Mouse (Mus musculus): ENCODE data around the gene Elmo3. TPM values are rescaled to one million over a fixed set of nuclear protein-coding genes. Genes with fewer than 3 reads are reported as not detected.

Gene Elmo3
- polyA plus RNA-seq, 1 experiment from 2014 or later: 2.7 TPM

DNA sequence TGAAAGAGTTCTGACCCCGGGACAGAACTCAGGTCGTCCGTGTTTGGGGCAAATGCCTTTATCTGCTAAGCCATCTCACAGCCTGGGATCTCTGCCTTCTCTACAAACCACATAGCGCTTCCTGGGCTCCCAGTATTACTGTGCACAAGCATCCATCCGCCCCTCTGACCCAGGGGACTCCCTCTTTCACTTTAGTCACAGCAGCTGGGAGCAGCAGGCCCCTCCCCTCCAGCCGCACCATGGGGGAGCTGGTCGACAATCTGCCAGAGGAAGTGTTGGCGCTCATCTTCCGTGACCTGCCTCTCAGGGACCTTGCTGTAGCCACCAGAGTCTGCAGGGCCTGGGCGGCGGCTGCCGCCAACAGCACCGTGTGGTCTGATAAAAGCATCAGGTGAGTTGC is 38.6 kb upstream of the Elmo3 start:
- 19% methylated on average over 13 of the region's 13 CpGs for WGBS (ENCODE audit: insufficient replicate concordance)
- ATAC-seq: no peak

DNA sequence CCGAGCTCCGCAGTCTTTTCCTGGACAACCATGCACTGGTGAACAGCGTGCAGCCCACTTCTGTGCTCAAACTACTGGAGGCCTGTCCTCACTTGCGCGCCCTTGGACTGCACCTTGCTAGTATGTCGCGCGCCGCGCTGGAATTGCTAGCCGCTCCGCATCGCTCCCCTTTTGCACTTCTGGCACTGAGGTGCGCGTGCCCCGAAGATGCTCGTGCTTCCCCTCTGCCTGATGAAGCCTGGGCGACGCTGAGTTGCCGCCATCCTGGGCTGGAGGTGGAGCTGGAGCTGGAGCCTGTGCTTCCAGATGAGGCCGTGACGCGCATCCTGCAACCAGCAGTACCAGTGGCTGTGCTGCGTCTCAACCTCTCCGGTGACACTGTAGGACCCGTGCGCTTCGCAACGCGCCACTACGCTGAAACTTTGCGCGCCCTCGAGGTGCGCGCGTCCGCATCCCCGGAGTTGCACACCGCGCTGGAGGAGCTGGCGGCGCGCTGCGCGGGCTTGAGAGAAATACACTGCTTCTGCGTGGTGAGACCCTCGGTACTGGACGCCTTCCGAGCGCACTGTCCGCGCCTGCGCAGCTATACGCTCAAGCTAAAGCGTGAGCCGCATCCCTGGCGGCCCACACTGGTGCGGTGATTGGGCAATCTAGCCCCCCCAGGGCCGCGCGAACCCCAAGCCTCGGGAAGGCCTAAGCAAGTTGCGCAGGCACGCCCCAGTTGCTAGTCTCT is 36.9 kb upstream of the Elmo3 start:
- Histone ChIP-seq H3K4me1 (peaks cover 50% of the 10 kb centered on the region), H3K4me2 (peak overlapping the region; percentile 68), H3K27ac (no peak overlapping the region), H3K9me3 (replicated peaks) (0 out of 2 replicates have a peak, but pooled peaks cover 3% of the 10 kb centered on the region), H3K9ac (no peak overlapping the region), H3K4me3 (peak overlapping the region; percentile 47), H3K36me3 (no peaks in the 10 kb centered on the region), H3K27me3 (replicated peaks) (peaks cover 91% of the 10 kb centered on the region)
- WGBS (ENCODE audit: insufficient replicate concordance): 5% methylated on average over 65 of the region's 65 CpGs
- no peak for ATAC-seq

More for the DNA sequence above, 38.6 kb upstream of the Elmo3 start:
- Histone ChIP-seq H3K4me2 (no peak overlapping the region), H3K9ac (no peak overlapping the region), H3K27ac (no peak overlapping the region), H3K4me3 (no peak overlapping the region), H3K36me3 (no peaks in the 10 kb centered on the region), H3K4me1 (peaks cover 58% of the 10 kb centered on the region), H3K27me3 (replicated peaks) (peaks cover 85% of the 10 kb centered on the region), H3K9me3 (replicated peaks) (0 out of 2 replicates have a peak, but pooled peaks cover 3% of the 10 kb centered on the region)

DNA sequence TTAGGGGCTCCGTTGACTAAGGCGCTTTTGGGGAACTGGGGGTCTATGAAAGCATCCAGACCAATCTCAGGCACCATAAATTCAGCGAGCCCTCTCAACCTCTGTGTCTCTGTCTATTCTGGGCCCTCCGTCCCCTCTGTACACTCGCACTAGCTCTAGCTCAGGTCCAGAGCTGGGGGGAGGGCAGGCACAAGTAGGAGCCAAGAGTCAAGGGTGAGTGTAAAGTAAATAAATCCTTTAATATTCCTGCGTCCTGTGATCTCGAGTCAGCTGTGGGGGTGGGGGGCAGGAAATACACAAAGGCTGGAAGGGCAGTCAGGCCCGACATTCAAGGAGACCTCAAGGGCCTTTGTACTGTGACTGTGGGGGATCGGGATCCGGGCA is 36.3 kb upstream of the Elmo3 start:
- Histone ChIP-seq H3K36me3 (no peaks in the 10 kb centered on the region), H3K9me3 (replicated peaks) (0 out of 2 replicates have a peak, but pooled peaks cover 3% of the 10 kb centered on the region), H3K4me2 (peak overlapping the region; percentile 68), H3K9ac (no peak overlapping the region), H3K27ac (no peak overlapping the region), H3K4me1 (peaks cover 44% of the 10 kb centered on the region), H3K27me3 (replicated peaks) (peaks cover 91% of the 10 kb centered on the region), H3K4me3 (peak overlapping the region; percentile 47)
- ATAC-seq: no peak
- WGBS (ENCODE audit: insufficient replicate concordance): 5% methylated on average over 10 of the region's 10 CpGs

DNA sequence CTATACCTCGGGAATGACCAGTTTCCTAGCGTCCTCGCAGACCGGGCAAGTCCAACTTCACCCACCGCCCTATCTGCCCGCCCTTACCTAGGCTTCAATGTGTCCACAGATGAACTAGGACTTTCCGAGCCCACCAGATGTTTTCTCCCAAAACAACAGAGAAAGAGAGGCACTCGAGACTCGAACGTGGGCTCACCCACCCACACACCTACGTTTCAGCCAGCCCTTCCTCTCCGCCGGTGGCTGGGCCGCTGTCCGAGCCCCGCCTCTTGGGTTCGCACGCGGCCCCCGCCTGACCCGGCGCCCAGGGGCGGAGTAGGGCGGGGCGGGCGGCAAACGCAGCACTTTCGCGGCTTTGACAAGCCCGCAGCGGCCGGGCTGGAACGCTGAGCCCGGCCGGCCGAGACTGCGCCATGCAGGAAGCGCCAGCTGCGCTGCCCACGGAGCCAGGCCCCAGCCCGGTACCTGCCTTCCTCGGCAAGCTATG is 35.9 kb upstream of the Elmo3 start, which contains the start of gene Hsf4:
Gene Hsf4 (plus strand): TSS at position 341 of the 487 bp plus-strand sequence.
- Histone ChIP-seq H3K9ac (no peak within 1 kb of the TSS), H3K27ac (no peak within 1 kb of the TSS), H3K36me3 (no peaks in the 10 kb centered on the region), H3K4me2 (peak within 1 kb of the TSS; percentile 68), H3K4me1 (peaks cover 42% of the 10 kb centered on the region), H3K27me3 (replicated peaks) (peaks cover 96% of the 10 kb centered on the region), H3K4me3 (peak within 1 kb of the TSS; percentile 47), H3K9me3 (replicated peaks) (0 out of 2 replicates have a peak, but pooled peaks cover 3% of the 10 kb centered on the region)
- ATAC-seq: no peak
- WGBS (ENCODE audit: insufficient replicate concordance): 3% methylated on average over 42 of the region's 42 CpGs

DNA sequence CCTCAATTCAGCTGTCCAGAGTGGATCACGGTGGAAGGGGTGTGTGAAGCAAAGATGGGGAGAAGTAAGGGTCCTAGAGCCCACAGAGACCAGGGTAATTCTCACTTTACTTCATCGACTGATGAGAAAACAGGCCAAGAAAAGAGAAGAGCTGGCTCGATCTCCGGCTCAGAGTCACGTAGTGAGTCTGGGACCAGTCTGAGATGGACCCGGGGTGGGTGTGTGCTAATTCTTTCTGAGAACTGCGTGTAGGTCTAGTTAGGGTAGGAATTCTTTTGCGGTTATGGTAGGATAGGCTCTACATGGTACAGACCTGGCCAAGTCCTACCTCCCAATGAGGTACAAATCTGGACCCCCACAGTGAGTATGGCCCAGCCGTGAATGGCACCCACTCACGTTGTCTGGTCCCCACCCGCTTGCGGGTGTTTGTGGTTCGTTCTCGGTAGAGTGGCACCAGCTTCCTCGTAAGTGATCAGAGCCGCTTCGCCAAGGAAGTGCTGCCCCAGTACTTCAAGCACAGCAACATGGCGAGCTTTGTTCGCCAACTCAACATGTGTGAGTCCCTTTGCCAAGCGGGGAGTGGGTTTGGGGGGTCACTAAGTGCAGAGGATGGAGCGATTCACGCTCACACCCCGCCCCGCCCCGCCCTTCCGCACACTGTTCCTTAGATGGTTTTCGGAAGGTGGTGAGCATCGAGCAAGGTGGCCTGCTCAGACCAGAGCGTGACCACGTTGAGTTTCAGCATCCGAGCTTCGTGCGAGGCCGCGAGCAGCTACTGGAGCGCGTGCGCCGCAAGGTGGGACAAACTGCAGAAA is 35.1 kb upstream of the Elmo3 start:
- WGBS (ENCODE audit: insufficient replicate concordance): 4% methylated on average over 39 of the region's 39 CpGs
- Histone ChIP-seq H3K9ac (no peak overlapping the region), H3K4me2 (peak overlapping the region; percentile 68), H3K27me3 (replicated peaks) (peaks cover 99% of the 10 kb centered on the region), H3K4me3 (peak overlapping the region; percentile 47), H3K9me3 (replicated peaks) (0 out of 2 replicates have a peak, but pooled peaks cover 3% of the 10 kb centered on the region), H3K27ac (no peak overlapping the region), H3K4me1 (peaks cover 34% of the 10 kb centered on the region), H3K36me3 (no peaks in the 10 kb centered on the region)
- no peak for ATAC-seq

DNA sequence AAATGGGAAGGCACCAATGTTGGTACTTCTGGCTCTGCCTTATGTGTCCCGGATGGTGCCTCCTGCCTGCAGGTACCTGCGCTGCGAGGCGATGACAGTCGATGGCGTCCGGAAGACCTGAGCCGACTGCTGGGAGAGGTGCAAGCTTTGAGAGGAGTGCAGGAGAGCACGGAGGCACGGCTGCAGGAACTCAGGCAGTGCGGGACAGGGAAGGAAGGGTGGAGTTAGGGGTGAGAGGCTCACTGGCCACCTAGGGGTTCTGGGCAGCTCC is 34.5 kb upstream of the Elmo3 start:
- ATAC-seq: no peak
- 0 out of 2 replicates have a peak, but pooled peaks cover 3% of the 10 kb centered on the region for H3K9me3 ChIP-seq (replicated peaks)
- H3K4me1 ChIP-seq: peaks cover 35% of the 10 kb centered on the region
- H3K9ac ChIP-seq: no peak overlapping the region
- 6% methylated on average over 11 of the region's 11 CpGs for WGBS (ENCODE audit: insufficient replicate concordance)
- H3K4me3 ChIP-seq: no peak overlapping the region
- no peaks in the 10 kb centered on the region for H3K36me3 ChIP-seq
- no peak overlapping the region for H3K4me2 ChIP-seq
- no peak overlapping the region for H3K27ac ChIP-seq
- peaks cover 99% of the 10 kb centered on the region for H3K27me3 ChIP-seq (replicated peaks)

DNA sequence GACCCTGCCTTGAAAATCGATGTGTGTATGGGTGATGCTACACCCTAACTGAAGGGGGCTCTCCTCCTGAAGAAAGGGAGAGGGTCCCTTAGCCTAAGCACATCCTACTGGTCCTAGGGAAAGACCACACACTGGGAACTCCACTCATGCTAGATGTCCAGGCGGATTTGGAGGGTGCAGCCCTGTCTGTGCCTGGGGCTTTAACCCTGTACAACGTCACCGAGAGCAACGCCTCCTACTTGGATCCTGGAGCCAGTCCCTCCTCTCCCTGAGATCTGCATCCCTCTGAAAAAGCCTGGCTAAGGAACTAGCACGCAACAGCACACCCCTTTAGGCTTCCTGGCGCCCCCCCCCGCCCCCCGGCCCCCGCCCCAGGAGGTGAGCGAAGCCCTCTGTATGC is 30.0 kb upstream of the Elmo3 start:
- H3K27me3 ChIP-seq (replicated peaks): peaks cover 99% of the 10 kb centered on the region
- H3K27ac ChIP-seq: no peak overlapping the region
- 13% methylated on average over 11 of the region's 11 CpGs for WGBS (ENCODE audit: insufficient replicate concordance)
- peaks cover 31% of the 10 kb centered on the region for H3K4me1 ChIP-seq
- no peaks in the 10 kb centered on the region for H3K36me3 ChIP-seq
- no peak overlapping the region for H3K4me3 ChIP-seq
- H3K9me3 ChIP-seq (replicated peaks): no peaks in the 10 kb centered on the region
- no peak overlapping the region for H3K4me2 ChIP-seq
- H3K9ac ChIP-seq: no peak overlapping the region
- ATAC-seq: no peak

DNA sequence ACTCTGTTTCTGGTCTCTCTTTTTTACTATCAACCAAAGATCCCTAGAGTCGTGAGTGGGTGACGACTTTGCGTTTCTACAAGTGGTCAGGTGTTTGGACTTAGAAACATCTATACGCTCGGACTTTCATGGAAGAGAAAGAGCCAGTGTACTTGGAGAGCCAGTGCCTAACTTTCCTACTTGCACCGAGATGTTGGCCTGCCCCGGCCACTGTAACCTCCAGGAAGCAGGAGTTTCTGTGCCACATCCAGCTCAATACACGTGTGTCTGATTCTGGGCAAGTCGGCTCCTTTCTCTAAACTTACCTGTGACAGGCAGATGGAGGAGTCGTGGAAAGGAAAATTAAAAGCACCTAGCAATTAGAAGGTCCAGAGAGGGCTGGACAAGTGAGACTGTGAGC is 29.6 kb upstream of the Elmo3 start, which contains the start of gene Nol3:
Gene Nol3 (plus strand): TSS at position 301 of the 400 bp plus-strand sequence.
- no peaks in the 10 kb centered on the region for H3K36me3 ChIP-seq
- no peaks in the 10 kb centered on the region for H3K9me3 ChIP-seq (replicated peaks)
- peaks cover 99% of the 10 kb centered on the region for H3K27me3 ChIP-seq (replicated peaks)
- peak within 1 kb of the TSS; percentile 41 for H3K4me3 ChIP-seq
- no peak within 1 kb of the TSS for H3K27ac ChIP-seq
- ATAC-seq: no peak
- H3K9ac ChIP-seq: no peak within 1 kb of the TSS
- peaks cover 27% of the 10 kb centered on the region for H3K4me1 ChIP-seq
- H3K4me2 ChIP-seq: peak within 1 kb of the TSS; percentile 65
- 9% methylated on average over 10 of the region's 10 CpGs for WGBS (ENCODE audit: insufficient replicate concordance)

DNA sequence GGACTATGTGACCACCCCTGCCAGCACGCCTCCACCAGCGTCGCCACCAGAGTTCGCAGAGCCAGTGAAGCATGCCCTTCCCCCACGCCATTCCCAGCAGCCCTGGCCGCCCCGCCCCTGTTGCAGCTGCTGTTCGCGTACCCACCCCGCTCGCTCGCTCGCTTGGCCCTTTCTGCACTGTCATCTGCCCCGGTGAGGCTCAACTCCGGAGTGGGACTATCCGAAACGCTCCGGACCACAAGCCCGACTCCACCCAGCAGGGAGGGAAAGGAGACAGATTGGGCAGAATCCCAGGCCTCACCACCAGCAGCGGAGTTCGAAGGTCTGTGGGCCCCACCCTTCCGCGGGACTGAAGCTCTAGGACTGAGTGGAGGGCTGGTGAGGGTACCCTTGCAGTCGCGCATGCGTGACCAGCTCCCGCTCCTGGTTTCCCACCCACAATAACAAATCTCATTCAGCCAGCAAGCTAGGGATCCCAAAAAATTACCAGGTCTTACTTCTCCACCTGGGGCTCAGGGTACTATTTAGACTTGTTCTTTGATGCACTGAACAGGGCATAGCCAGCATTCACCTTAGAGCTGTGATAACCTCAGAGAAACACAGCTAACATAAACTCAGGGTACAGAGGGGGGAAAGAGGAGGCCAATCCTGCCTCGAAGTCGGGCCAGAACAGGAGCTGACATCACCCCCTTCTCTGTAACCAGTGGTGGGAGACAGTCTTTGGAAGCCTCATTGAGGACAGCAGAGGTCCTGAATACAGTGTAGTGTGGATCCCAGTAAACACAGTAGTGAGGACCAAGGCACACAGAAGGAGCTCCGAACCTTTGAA is 28.9 kb upstream of the Elmo3 start:
- Histone ChIP-seq H3K9me3 (replicated peaks) (no peaks in the 10 kb centered on the region), H3K4me3 (peak overlapping the region; percentile 41), H3K4me1 (peaks cover 26% of the 10 kb centered on the region), H3K27me3 (replicated peaks) (peaks cover 99% of the 10 kb centered on the region), H3K9ac (no peak overlapping the region), H3K4me2 (peak overlapping the region; percentile 65), H3K36me3 (no peaks in the 10 kb centered on the region), H3K27ac (no peak overlapping the region)
- WGBS (ENCODE audit: insufficient replicate concordance): 3% methylated on average over 30 of the region's 30 CpGs
- peak; percentile 57 for ATAC-seq

DNA sequence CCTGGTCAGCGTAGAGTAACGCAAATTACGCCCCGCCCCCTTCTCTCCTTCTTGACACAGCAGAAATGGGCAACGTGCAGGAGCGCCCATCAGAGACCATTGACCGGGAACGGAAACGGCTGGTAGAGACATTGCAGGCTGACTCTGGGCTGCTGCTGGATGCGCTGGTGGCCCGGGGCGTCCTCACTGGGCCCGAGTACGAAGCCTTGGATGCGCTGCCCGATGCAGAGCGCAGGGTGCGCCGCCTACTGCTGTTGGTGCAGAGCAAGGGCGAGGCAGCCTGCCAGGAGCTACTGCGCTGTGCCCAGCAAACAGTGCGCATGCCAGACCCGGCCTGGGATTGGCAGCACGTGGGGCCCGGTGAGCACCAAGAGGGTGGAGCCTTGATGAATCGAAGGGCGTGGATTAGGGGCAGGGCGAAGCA is 26.5 kb upstream of the Elmo3 start:
- no peak overlapping the region for H3K9ac ChIP-seq
- 6% methylated on average over 28 of the region's 28 CpGs for WGBS (ENCODE audit: insufficient replicate concordance)

DNA sequence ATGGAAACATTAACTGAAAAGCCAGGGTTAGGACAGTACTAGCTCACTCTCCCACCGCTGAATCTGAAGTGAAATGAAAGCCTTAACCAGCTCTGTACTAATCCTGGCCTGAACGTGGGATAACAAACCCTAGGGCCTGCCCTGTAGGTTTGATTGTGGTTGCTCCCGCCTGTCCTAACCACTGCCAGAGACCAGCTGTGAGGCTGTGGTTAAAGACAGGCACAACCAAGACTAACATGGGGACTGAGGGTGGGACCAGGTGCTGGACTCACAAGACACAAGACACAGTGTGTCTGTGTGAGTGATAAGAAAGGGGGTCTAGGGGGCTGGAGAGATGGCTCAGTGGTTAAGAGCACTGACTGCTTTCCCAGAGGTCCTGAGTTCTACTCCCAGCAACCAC is 24.8 kb upstream of the Elmo3 start:
- peaks cover 39% of the 10 kb centered on the region for H3K4me1 ChIP-seq
- 49% methylated on average over 3 of the region's 3 CpGs for WGBS (ENCODE audit: insufficient replicate concordance)
- ATAC-seq: no peak
- peaks cover 95% of the 10 kb centered on the region for H3K27me3 ChIP-seq (replicated peaks)
- H3K9ac ChIP-seq: no peak overlapping the region
- H3K9me3 ChIP-seq (replicated peaks): no peaks in the 10 kb centered on the region
- no peak overlapping the region for H3K4me2 ChIP-seq
- H3K4me3 ChIP-seq: no peak overlapping the region
- H3K27ac ChIP-seq: no peak overlapping the region
- H3K36me3 ChIP-seq: no peaks in the 10 kb centered on the region

More for the DNA sequence above, 26.5 kb upstream of the Elmo3 start:
- ATAC-seq: peak; percentile 54; the same call in 1 of the 2 replicates
- no peaks in the 10 kb centered on the region for H3K9me3 ChIP-seq (replicated peaks)
- H3K27ac ChIP-seq: no peak overlapping the region
- peak overlapping the region; percentile 26 for H3K4me3 ChIP-seq
- H3K4me1 ChIP-seq: peaks cover 41% of the 10 kb centered on the region
- H3K27me3 ChIP-seq (replicated peaks): peaks cover 99% of the 10 kb centered on the region
- peak overlapping the region; percentile 58 for H3K4me2 ChIP-seq
- no peaks in the 10 kb centered on the region for H3K36me3 ChIP-seq
